Comparison of ENCODE assay signal across 7 mouse cellular contexts in the genomic region with DNA sequence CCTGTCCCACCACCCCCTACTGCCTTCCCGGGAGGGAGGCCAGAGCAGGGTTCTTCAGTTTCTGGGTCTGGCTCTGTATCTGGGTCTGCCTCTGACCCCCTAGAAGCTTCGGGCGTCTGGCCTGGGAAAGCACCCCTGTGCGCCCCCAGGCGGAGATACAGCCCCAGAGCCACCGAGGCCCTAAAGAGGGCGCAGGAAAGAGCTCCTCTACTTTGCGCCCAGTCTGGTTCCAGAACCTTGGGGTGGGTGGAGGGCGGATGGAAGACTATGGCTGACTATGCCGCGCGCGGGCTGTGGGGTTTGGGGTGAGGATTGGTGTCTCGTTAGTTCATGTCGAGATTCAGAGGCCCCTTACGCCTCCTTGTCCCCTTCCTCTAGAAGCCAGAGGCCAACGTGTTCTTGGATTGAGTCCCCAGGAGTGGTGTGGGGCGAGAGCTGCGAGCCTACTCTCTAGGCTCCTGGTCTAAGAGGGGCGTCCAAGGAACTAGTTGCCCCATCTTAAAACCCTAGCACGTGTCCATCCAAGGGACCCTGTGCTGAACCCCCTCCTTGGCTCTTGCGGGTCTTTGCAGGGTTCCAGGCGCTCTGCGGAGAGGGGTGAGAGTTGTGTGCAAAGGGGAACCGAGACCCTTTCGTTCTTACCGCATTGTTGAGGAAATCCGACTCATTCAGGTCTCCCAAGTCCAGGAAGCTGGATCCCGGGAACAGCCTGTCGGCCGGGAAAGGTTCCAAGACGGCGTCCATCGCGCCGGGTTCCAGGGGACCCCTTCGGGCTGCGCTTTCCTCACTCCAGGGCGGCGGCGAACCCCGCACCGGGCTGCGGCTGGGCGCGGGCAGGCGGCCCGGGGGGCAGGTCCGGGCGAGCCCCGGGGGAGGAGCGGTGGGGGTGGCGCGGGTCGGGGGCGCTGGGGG. TPM values are rescaled to one million over a fixed set of nuclear protein-coding genes. Genes with fewer than 3 reads are reported as not detected.
DNase-seq lines count a peak whose midpoint lies in the region; ATAC-seq and TF ChIP-seq lines count a peak whose summit lies in the region.

No protein-coding gene starts in this region.

- H3K36me3 ChIP-seq in heart, adult 2 months (ENCODE audit: control insufficient read depth, insufficient read depth, low read length), result no peaks in the 10 kb centered on the region
- H3K36me3 ChIP-seq in kidney, embryonic 15.5 days, result no peaks in the 10 kb centered on the region
- H3K36me3 ChIP-seq in stomach, postnatal 0 days (ENCODE audit: control insufficient read depth, insufficient read depth, low read length), result no peaks in the 10 kb centered on the region

- H3K4me2 ChIP-seq in kidney, embryonic 15.5 days, result peak overlapping the region; percentile 97
- H3K4me2 ChIP-seq in stomach, postnatal 0 days (replicated peaks; ENCODE audit: low read depth), result peak overlapping the region; percentile 86

- H3K4me3 ChIP-seq in heart, adult 2 months, result peak overlapping the region; percentile 81
- H3K4me3 ChIP-seq in kidney, embryonic 15.5 days (replicated peaks), result peak overlapping the region; percentile 78
- H3K4me3 ChIP-seq in stomach, postnatal 0 days (ENCODE audit: low read depth, low read length), result peak overlapping the region; percentile 83

- peak overlapping the region; percentile 68 for H3K9ac ChIP-seq in heart, adult 2 months (ENCODE audit: low read depth, low read length)
- peak overlapping the region; percentile 72 for H3K9ac ChIP-seq in kidney, embryonic 15.5 days
- H3K9ac ChIP-seq in stomach, postnatal 0 days (ENCODE audit: low read length), result peak overlapping the region; percentile 83

- peak; percentile 72 for TF ChIP-seq CTCF in heart, adult 2 months (IDR thresholded peaks at IDR 0.05)
- peak; percentile 80 for TF ChIP-seq CTCF in stomach, postnatal 0 days (IDR thresholded peaks at IDR 0.05; ENCODE audit: low read depth)

- H3K79me2 ChIP-seq in heart, adult 2 months (replicated peaks; ENCODE audit: control insufficient read depth, insufficient read depth, low read length), result no peaks in the 10 kb centered on the region

- H3K4me1 ChIP-seq in heart, adult 2 months (ENCODE audit: control insufficient read depth, insufficient read depth, low read length), result peaks cover 4% of the 10 kb centered on the region
- H3K4me1 ChIP-seq in kidney, embryonic 15.5 days, result peaks cover 47% of the 10 kb centered on the region
- peaks cover 6% of the 10 kb centered on the region; the same call in 1 of the 2 replicates for H3K4me1 ChIP-seq in stomach, postnatal 0 days (replicated peaks; ENCODE audit: control insufficient read depth, insufficient read depth)

- no peaks in the 10 kb centered on the region for H3K9me3 ChIP-seq in kidney, embryonic 15.5 days (replicated peaks)
- no peaks in the 10 kb centered on the region for H3K9me3 ChIP-seq in stomach, postnatal 0 days (ENCODE audit: control insufficient read depth, low read length)

- peak overlapping the region; percentile 70 for H3K27ac ChIP-seq in heart, adult 2 months
- peak overlapping the region; percentile 81 for H3K27ac ChIP-seq in kidney, embryonic 15.5 days
- peak overlapping the region; percentile 87 for H3K27ac ChIP-seq in stomach, postnatal 0 days (replicated peaks)

- no peak for TF ChIP-seq EP300 in heart, adult 2 months (IDR thresholded peaks at IDR 0.05; ENCODE audit: insufficient read depth, low read depth, low read length)
- no peak for TF ChIP-seq EP300 in stomach, postnatal 0 days (optimal IDR thresholded peaks at IDR 0.05)

- H3K27me3 ChIP-seq in heart, adult 2 months (ENCODE audit: control insufficient read depth, insufficient read depth, low read length), result no peaks in the 10 kb centered on the region
- peaks cover 20% of the 10 kb centered on the region for H3K27me3 ChIP-seq in kidney, embryonic 15.5 days
- H3K27me3 ChIP-seq in stomach, postnatal 0 days (ENCODE audit: control insufficient read depth, insufficient read depth, low read length), result no peaks in the 10 kb centered on the region

- no peak for TF ChIP-seq POLR2A in heart, adult 2 months (IDR thresholded peaks at IDR 0.05; ENCODE audit: insufficient read depth, low read depth, low read length)

- 4% methylated on average over 53 of the region's 56 CpGs for WGBS in heart, adult 2 months
- whole genome bisulfite sequencing in kidney, embryonic 15.5 days, result 4% methylated on average over 54 of the region's 56 CpGs
- WGBS in stomach, postnatal 0 days, result 3% methylated on average over 54 of the region's 56 CpGs

- intact Hi-C loops in heart, adult 2 months (cut with DNase I), result loop anchor here (2.0 kb wide), 1 partner anchor 35 kb away; no protein-coding TSS in a partner anchor

- peak; percentile 40 for DNase-seq in urinary bladder, postnatal 14 days (ENCODE audit: low spot score)
- DNase-seq in urinary bladder, adult 2 months (ENCODE audit: low spot score), result no peak
- peak; percentile 34 to 38 for DNase-seq in cerebellum, postnatal 4 days (ENCODE audit: low spot score in 2 of 2)
- peak; percentile 69 to 73 for DNase-seq in heart, adult 2 months
- DNase-seq in lung, postnatal 4 days, result peak; percentile 73 to 80
- DNase-seq in stomach, postnatal 0 days (ENCODE audit: low spot score), result peak; percentile 77

- peak; percentile 65 for ATAC-seq in kidney, embryonic 15.5 days (replicated peaks; ENCODE audit: low FRiP score)
- peak; percentile 43; the same call in 1 of the 2 replicates for ATAC-seq in stomach, postnatal 0 days (ENCODE audit: low FRiP score, low TSS enrichment)

RNA-seq across cellular contexts. Expression of a gene that starts 0.7 kb away (rescaled TPM):
- polyA plus RNA-seq in urinary bladder, adult 2 months (2012; rRNA removed), result 4.9 and 15.4 TPM in 2 replicates
- 1 to 10 TPM; 3.8 to 5.8 TPM for total RNA-seq in heart, adult 2 months (2021)
- polyA plus RNA-seq in heart, adult 2 months (2012; rRNA removed), result 3.3 and 4.5 TPM in 2 replicates
- 14.0 and 14.9 TPM in 2 replicates for polyA plus RNA-seq in kidney, embryonic 15.5 days (2015; fragmentation: Nextera tagmentation; extraction: Ambion mirVana)
- 13.2 and 15.6 TPM in 2 replicates for polyA plus RNA-seq in stomach, postnatal 0 days (2015; fragmentation: Nextera tagmentation; extraction: Ambion mirVana)

RNA-seq across cellular contexts. Expression of a gene that starts 48.0 kb away (rescaled TPM):
- polyA plus RNA-seq in urinary bladder, adult 2 months (2012; rRNA removed), result 135 and 148 TPM in 2 replicates
- total RNA-seq in heart, adult 2 months (2021), result 10 to 100 TPM; 35.5 to 37.5 TPM
- polyA plus RNA-seq in heart, adult 2 months (2012; rRNA removed), result 102 and 118 TPM in 2 replicates
- polyA plus RNA-seq in kidney, embryonic 15.5 days (2015; fragmentation: Nextera tagmentation; extraction: Ambion mirVana), result 37.7 and 46.7 TPM in 2 replicates
- 18.6 and 23.2 TPM in 2 replicates for polyA plus RNA-seq in stomach, postnatal 0 days (2015; fragmentation: Nextera tagmentation; extraction: Ambion mirVana)
